Mouse (Mus musculus): ENCODE measurements around the gene Atad1.
"Not testable (repeated sequence)": the region's sequence is repeated elsewhere in the genome, so short reads cannot be mapped to it uniquely, and the experiment has no call there.

The Atad1 gene

GRCm38 (mm10) chr19:32739686-32740085 is at the start of gene Atad1:
Atad1 (minus strand) TSS chr19:32739786.
- DNase-seq (ENCODE audit: low read depth, low spot score) = no peak

GRCm38 (mm10) chr19:32788016-32788415 is 48.4 kb upstream of the Atad1 start:
- DNase-seq (ENCODE audit: low read depth, low spot score) = not testable (repeated sequence)

GRCm38 (mm10) chr19:32787388-32787787 is 47.8 kb upstream of the Atad1 start:
- not testable (repeated sequence) for DNase-seq (ENCODE audit: low read depth, low spot score)

- no peak for DNase-seq (ENCODE audit: low read depth, low spot score)
Measured at GRCm38 (mm10) chr19:32781305-32782071, 41.9 kb upstream of the Atad1 start.

- DNase-seq (ENCODE audit: low read depth, low spot score) = no peak
Measured at GRCm38 (mm10) chr19:32779131-32779530, 39.5 kb upstream of the Atad1 start.

GRCm38 (mm10) chr19:32778411-32778810 is 38.8 kb upstream of the Atad1 start:
- no peak for DNase-seq (ENCODE audit: low read depth, low spot score)

GRCm38 (mm10) chr19:32762493-32762892 is 22.9 kb upstream of the Atad1 start:
- no peak for DNase-seq (ENCODE audit: low read depth, low spot score)

- no peak for DNase-seq (ENCODE audit: low read depth, low spot score)
Measured at GRCm38 (mm10) chr19:32761162-32761561, 21.6 kb upstream of the Atad1 start.

- no peak for DNase-seq (ENCODE audit: low read depth, low spot score)
Measured at GRCm38 (mm10) chr19:32760499-32760898, 20.9 kb upstream of the Atad1 start.

GRCm38 (mm10) chr19:32759357-32760024 is 19.9 kb upstream of the Atad1 start:
- DNase-seq (ENCODE audit: low read depth, low spot score) = no peak

GRCm38 (mm10) chr19:32758793-32759161 is 19.2 kb upstream of the Atad1 start:
- no peak for DNase-seq (ENCODE audit: low read depth, low spot score)

- no peak for DNase-seq (ENCODE audit: low read depth, low spot score)
Measured at GRCm38 (mm10) chr19:32757831-32758792, 18.5 kb upstream of the Atad1 start.

GRCm38 (mm10) chr19:32756900-32757725 is 17.5 kb upstream of the Atad1 start, which contains the start of gene Pten:
Pten (plus strand) TSS chr19:32757497.
- peak; percentile 94 for DNase-seq (ENCODE audit: low read depth, low spot score)

GRCm38 (mm10) chr19:32756636-32756899 is 17.0 kb upstream of the Atad1 start:
- DNase-seq (ENCODE audit: low read depth, low spot score) = no peak

GRCm38 (mm10) chr19:32755792-32756635 is 16.4 kb upstream of the Atad1 start:
- peak; percentile 98 for DNase-seq (ENCODE audit: low read depth, low spot score)

- peak; percentile 80 for DNase-seq (ENCODE audit: low read depth, low spot score)
Measured at GRCm38 (mm10) chr19:32755104-32755791, 15.7 kb upstream of the Atad1 start.

- no peak for DNase-seq (ENCODE audit: low read depth, low spot score)
Measured at GRCm38 (mm10) chr19:32754188-32755000, 14.8 kb upstream of the Atad1 start.

GRCm38 (mm10) chr19:32753386-32753785 is 13.8 kb upstream of the Atad1 start:
- no peak for DNase-seq (ENCODE audit: low read depth, low spot score)

- DNase-seq (ENCODE audit: low read depth, low spot score) = no peak
Measured at GRCm38 (mm10) chr19:32752357-32752756, 12.8 kb upstream of the Atad1 start.

Measured in ES-CJ7 (cell line).